Mouse (Mus musculus) embryonic fibroblast, embryonic 13.5 days (primary cell): Measurements from ENCODE around the gene 3110082I17Rik. TPM values are rescaled to one million over a fixed set of nuclear protein-coding genes. Genes with fewer than 3 reads are reported as not detected.

Source experiments
- H3K27ac ChIP-seq: 2 replicates; pipeline ENCODE4 v1.5.1; 2012; ENCODE audit warnings: low read length, control low read depth, inconsistent platforms; ENCODE audit not compliant: insufficient read depth
- H3K4me1 ChIP-seq: 2 replicates; pipeline ENCODE4 v1.6.1; 2011; ENCODE audit warnings: low read length; ENCODE audit not compliant: control insufficient read depth, insufficient read depth
- H3K4me3 ChIP-seq: 2 replicates; pipeline ENCODE4 v1.5.1; 2011; ENCODE audit warnings: mild to moderate bottlenecking, control low read depth, low read length; ENCODE audit not compliant: insufficient read depth
- CTCF ChIP-seq: IDR thresholded peaks from 2 replicates; pipeline ENCODE4 v1.5.1; 2011; ENCODE audit warnings: mild to moderate bottlenecking, control low read depth, low read length, moderate library complexity, borderline replicate concordance; ENCODE audit not compliant: insufficient read depth
- POLR2A ChIP-seq: IDR thresholded peaks from 2 replicates; pipeline ENCODE4 v1.6.1; 2011; ENCODE audit warnings: low read depth, mild to moderate bottlenecking, control low read depth, low read length, moderate library complexity
- polyA plus RNA-seq: library from polyadenylated mRNA; stranded (reverse); fragments of >200 nt; gene quantifications from 2 replicates; pipeline ENCODE4 v1.2.4, GENCODE M21; 2011; ENCODE audit warnings: low read depth; ENCODE audit not compliant: missing spikeins, insufficient read length

Gene 3110082I17Rik
- polyA plus RNA-seq: 13.9 and 15.3 TPM in 2 replicates

DNA sequence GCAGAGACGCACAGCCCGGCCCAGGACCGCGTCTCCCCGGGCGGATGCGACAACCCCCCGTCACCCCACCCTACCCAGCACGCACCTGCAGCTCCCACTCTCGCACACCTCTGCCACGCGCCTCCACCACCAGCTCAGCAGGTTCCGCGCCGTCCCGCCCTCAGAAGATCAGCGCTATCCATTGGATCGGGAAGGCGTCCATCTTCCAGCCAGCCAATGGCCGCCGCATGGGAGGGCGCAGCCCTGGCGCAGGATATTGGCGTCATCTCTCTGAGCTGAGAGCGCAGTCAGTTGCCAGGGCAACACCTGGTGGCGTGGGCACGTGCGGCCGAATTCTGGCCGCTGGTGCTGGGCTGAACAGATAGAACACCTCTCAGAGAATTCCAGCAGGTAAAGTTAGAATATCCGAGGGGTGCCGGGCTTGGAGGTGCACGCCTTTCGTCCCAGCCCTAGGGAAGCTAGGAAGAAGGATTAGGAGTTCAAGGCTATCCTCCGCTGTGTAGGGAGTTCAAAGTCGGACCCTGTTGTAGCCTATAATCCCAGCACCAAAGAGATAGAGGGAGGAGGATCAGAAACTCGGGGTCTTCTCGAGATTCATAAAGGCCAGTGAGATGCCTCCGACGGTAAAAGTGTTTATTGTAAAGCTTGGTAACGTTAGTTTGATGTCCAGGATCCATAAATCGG is at the start of gene 3110082I17Rik:
Gene 3110082I17Rik, minus strand, starts transcription at position 144 of the 684 bp plus-strand sequence.
- H3K4me1 ChIP-seq: peaks cover 4% of the 10 kb centered on the region
- TF ChIP-seq CTCF (no peak), POLR2A (peak; percentile 41; the same call in 1 of the 2 replicates)
- no peak within 1 kb of the TSS for H3K27ac ChIP-seq
- H3K4me3 ChIP-seq: peak within 1 kb of the TSS; percentile 61

DNA sequence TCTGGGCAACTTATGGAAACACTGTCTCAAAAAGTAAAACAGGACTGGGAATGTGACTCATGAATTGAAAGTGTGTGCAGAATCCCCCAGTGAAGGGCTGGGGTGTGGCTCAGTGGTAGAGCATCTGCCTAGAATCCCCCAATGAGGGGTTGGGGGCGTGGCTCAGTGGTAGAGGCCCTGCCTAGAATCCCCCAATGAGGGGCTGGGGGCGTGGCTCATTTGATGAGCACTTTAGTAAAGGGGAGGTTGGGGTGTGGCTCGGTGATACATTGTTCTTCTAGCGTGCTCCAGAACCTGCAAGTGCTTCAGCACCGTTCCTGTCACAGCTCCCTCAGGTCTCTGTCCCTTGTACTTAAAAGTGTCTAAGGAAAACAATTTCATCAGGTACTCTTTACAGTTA is 45.9 kb upstream of the 3110082I17Rik start:
- Histone ChIP-seq H3K4me1 (no peaks in the 10 kb centered on the region), H3K27ac (no peak overlapping the region), H3K4me3 (no peak overlapping the region)
- TF ChIP-seq POLR2A: no peak

DNA sequence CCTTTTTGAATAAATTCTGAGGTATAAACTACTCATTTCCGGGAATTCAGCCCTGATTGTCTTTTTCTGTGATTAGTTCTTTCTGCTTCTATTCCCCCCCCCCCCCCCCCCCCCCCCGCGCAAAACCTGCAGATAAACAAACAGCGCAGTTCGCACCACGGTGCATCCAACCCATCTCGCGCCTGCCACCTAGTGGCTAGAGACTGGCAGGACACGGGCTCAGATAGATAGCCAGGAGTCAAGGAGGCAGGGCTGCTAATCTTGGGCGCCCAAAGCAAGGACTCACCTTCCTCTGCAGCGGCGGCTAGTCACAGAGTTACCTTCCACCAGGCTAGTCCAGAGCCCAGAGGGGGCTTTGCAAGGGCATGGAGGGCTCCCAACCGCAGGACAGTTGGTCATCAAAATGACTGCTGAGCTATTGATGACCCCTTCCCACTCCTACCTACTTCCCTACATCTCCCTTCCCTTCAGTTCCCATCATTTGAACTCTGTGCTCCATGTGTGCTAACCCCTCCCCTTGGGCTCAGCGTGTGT is 44.8 kb upstream of the 3110082I17Rik start:
- no peaks in the 10 kb centered on the region for H3K4me1 ChIP-seq
- no peak overlapping the region for H3K27ac ChIP-seq
- TF ChIP-seq CTCF (peak; percentile 93), POLR2A (no peak)
- no peak overlapping the region for H3K4me3 ChIP-seq

DNA sequence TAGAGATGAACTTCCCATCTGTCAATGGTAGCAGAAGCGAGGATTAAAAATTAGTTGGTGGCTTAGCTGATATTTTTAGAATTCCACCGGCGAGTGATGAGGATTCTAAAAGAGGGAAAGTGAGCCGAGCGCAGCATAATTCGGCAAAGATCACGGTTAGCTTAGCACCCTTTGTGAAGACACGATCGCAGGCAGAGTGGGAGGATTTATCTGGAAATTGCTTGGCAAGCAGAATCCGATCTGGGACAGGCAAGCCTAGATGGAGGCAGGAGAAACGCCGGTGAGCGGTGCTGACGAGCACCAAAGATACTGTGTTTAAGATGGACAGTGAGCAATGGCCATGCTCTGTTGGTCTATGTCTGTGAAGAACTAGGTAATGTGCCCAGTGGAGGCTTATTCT is 42.0 kb upstream of the 3110082I17Rik start:
- no peak for TF ChIP-seq CTCF
- H3K4me3 ChIP-seq: no peak overlapping the region
- no peak overlapping the region for H3K27ac ChIP-seq
- H3K4me1 ChIP-seq: no peaks in the 10 kb centered on the region

DNA sequence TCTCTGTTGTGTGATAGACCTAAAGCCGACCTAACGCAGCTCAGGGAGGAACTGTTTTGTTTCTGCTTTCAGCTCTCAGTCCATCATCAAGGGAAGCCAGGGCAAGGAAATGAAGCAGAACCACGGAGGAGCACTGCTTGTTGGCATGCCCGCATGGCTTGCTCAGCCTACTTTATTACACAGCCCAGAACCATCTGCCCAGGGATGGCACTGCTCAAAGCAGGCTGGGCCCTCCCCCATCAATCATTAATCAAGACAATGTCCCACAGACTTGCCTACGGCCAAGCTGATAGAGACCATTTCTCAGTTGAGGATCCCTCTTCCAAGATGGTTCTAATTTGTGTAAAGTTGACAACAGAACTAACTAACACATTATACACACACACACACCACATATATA is 38.5 kb upstream of the 3110082I17Rik start:
- no peak overlapping the region for H3K27ac ChIP-seq
- TF ChIP-seq POLR2A (no peak), CTCF (no peak)
- H3K4me3 ChIP-seq: no peak overlapping the region
- no peaks in the 10 kb centered on the region for H3K4me1 ChIP-seq

DNA sequence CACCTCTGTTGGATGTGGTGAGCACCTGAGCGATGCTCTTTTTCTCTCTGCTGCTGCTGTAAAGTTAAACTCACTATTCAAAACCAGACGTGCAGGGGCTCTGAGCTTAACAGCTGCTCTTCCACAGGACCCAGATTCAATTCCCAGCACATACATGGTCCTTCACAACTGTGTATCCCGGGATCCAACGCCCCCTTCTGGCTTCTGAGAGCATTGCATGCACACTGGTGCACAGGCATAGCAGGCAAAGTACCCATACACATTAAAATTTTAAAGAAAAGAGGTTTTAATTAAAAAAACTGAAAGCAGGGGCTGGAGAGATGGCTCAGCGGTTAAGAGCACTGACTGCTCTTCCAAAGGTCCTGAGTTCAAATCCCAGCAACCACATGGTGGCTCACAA is 36.6 kb upstream of the 3110082I17Rik start:
- no peaks in the 10 kb centered on the region for H3K4me1 ChIP-seq
- TF ChIP-seq POLR2A (no peak), CTCF (no peak)
- H3K4me3 ChIP-seq: no peak overlapping the region
- H3K27ac ChIP-seq: no peak overlapping the region

DNA sequence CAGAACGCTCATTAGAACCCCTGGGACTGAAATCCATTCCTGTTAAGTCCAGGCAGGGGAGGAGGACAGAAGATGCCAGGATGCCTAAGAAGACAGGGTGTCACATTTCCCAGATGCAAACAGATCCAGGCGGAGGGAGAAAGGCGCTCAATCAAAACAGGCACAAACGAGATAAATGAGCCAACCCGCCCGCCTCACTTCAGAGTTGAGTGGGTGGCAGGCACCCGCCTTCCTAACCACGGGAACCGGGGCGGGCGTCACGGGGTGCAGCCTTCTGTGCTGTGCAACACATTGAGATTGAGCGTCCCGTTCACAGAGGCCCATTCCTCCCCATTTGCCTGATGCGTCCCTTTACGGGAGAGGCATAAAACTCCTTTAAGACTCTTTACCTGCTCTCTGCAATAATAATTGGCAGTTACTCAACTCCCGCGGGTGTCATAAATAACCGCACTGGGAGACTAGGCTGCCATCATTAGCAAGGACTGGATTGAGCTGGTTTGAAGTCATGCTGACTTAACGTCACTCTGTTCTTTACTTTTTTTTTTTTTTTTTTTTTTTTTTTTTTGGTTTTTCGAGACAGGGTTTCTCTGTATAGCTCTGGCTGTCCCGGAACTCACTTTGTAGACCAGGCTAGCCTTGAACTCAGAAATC is 34.8 kb upstream of the 3110082I17Rik start:
- TF ChIP-seq CTCF: no peak
- no peak for TF ChIP-seq POLR2A
- H3K4me1 ChIP-seq: no peaks in the 10 kb centered on the region
- no peak overlapping the region for H3K27ac ChIP-seq
- H3K4me3 ChIP-seq: no peak overlapping the region

DNA sequence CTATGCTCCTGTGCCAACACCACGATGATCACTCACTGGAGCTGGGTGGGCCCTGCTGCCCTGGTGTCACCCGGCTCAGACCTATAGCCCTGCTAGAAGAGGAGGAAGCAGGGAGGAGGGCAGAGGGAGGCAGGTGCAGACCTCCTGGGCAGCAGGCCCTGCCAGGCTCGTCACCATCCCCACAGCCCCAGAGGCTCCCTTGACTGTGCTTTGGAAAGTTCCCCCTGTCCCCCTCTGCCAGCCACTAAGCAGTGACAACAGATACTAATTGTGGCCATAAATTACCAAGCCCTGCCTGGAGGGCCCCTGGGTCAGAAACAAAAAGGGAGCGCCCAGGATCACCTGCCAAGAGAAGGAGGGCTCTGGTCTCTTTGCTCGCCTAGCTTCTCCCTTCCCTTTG is 33.4 kb upstream of the 3110082I17Rik start:
- Histone ChIP-seq H3K27ac (no peak overlapping the region), H3K4me1 (no peaks in the 10 kb centered on the region)

DNA sequence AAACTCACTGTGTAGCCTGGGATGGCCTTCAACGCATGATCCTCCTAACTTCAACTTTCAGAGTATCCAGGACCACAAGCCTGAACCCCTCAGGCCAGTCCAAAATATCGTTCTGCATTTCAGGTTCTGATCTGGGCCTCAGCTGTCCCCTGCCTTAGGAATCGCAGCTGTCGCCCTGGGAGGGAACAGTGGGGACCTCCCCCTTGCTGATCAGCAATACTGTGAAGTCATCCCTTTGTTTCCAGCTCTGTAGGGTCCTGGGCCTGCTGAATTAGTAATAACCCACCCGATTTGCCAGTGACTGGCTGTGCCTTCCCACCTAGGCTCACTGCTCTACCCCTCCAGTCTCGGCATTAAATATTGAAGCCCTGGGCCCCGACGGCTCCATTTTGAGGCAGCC is 31.0 kb upstream of the 3110082I17Rik start:
- Histone ChIP-seq H3K27ac (no peak overlapping the region), H3K4me3 (no peak overlapping the region), H3K4me1 (no peaks in the 10 kb centered on the region)
- TF ChIP-seq CTCF (no peak), POLR2A (no peak)

More for the DNA sequence above, 33.4 kb upstream of the 3110082I17Rik start:
- TF ChIP-seq POLR2A: no peak
- TF ChIP-seq CTCF: no peak
- no peak overlapping the region for H3K4me3 ChIP-seq

DNA sequence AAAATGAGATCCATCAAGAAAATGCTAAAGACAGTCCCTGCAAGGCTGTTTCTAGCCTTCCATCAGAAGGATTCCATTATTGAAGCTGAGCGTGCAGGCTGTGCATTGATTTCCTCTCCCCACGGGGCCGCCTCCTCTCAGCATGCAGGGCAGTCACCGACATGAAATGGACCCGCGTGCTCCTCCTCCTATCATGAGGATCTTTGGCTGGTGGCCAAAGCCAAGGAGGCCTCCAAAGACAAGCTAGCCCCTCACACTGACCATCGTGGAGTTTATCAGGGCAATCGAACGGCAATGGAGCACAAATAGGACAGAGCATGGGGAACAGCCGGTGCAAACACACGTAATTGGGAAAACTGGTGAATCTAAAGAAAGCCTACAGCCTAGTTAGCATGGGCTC is 29.8 kb upstream of the 3110082I17Rik start:
- H3K4me1 ChIP-seq: no peaks in the 10 kb centered on the region
- no peak overlapping the region for H3K4me3 ChIP-seq
- TF ChIP-seq CTCF (no peak), POLR2A (no peak)
- H3K27ac ChIP-seq: no peak overlapping the region
